Mouse (Mus musculus) embryonic facial prominence, embryonic 11.5 days (tissue): Measurements from ENCODE around the gene Papln. TPM values are rescaled to one million over a fixed set of nuclear protein-coding genes. Genes with fewer than 3 reads are reported as not detected.

Experiments used
- ATAC-seq: fragments of 200-750 bp; cut with Nextera tagmentation; replicated peaks from 2 replicates; pipeline ENCODE4 v1.8.0; 2017; ENCODE audit warnings: low read depth; ENCODE audit not compliant: insufficient number of reproducible peaks, low FRiP score, low TSS enrichment
- DNase-seq: peaks from one replicate; pipeline ENCODE4 v3.0.0-alpha.2; 2015; ENCODE audit warnings: low spot score
- H3K27ac ChIP-seq: fragments of 300-500 bp; sonication (generic); replicated peaks from 2 replicates; pipeline ENCODE4 v1.5.1; 2014; ENCODE audit warnings: mild to moderate bottlenecking, low read depth, low read length, control low read depth
- H3K27me3 ChIP-seq: fragments of 300-500 bp; sonication (generic); 2 replicates; pipeline ENCODE4 v1.6.1; 2014; ENCODE audit warnings: mild to moderate bottlenecking, low read length, moderate library complexity, mixed read lengths; ENCODE audit not compliant: control insufficient read depth, insufficient read depth
- H3K36me3 ChIP-seq: fragments of 300-500 bp; sonication (generic); replicated peaks from 2 replicates; pipeline ENCODE4 v1.6.1; 2014; ENCODE audit warnings: low read depth, mild to moderate bottlenecking, low read length, moderate library complexity, mixed read lengths; ENCODE audit not compliant: control insufficient read depth, insufficient read depth
- H3K4me1 ChIP-seq: fragments of 300-500 bp; sonication (generic); 2 replicates; pipeline ENCODE4 v1.6.1; 2014; ENCODE audit warnings: low read length, mixed read lengths; ENCODE audit not compliant: control insufficient read depth, insufficient read depth
- H3K4me2 ChIP-seq: fragments of 300-500 bp; sonication (generic); 2 replicates; pipeline ENCODE4 v1.6.1; 2014; ENCODE audit warnings: low read depth, mild to moderate bottlenecking, control low read depth, low read length, moderate library complexity
- H3K4me3 ChIP-seq: fragments of 300-500 bp; sonication (generic); 2 replicates; pipeline ENCODE4 v1.5.1; 2014; ENCODE audit warnings: low read depth, low read length, control low read depth
- H3K9ac ChIP-seq: fragments of 300-500 bp; sonication (generic); replicated peaks from 2 replicates; pipeline ENCODE4 v1.6.1; 2014; ENCODE audit warnings: mild to moderate bottlenecking, control low read depth, low read length
- H3K9me3 ChIP-seq: fragments of 300-500 bp; sonication (generic); replicated peaks from 2 replicates; pipeline ENCODE4 v1.6.1; 2016; ENCODE audit warnings: mild to moderate bottlenecking, low read length, inconsistent platforms, mixed read lengths; ENCODE audit not compliant: control insufficient read depth
- WGBS: fragments of 180-500 bp; shearing (Covaris S2); extraction: QIAGEN DNeasy Blood & Tissue Kit; methylation state at CpG from one replicate; pipeline ENCODE4 v1.1.7; 2014; 5-methylcytosine and 5-hydroxymethylcytosine counted together
- polyA plus RNA-seq: library from polyadenylated mRNA; unstranded; fragments of >200 nt; fragmentation: Nextera tagmentation; extraction: Ambion mirVana; gene quantifications from 2 replicates; pipeline ENCODE4 v1.2.1, GENCODE M21; 2014

Papln gene
- polyA plus RNA-seq, 1 experiment from 2014 or later = not detected

DNA sequence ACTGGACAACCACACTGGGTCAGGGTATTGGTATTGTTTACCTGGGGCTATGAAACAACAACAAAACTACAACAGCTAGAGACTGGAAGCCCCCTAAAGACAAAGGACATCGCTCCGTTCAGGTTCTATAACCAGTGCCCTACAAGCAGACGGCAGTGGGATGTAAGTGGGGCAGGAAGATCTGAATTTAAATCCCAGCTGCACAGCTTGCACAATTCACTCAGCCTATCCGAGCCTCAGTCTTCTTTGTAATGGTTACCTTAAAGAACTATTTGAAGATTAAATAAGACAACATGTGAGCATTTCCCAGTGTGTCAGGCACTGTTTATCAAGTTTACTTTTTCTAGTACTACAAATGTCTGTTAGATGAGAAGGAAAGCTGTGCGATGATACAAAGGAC lies 34.9 kb downstream of the Papln start:
- no peaks in the 10 kb centered on the region for H3K27me3 ChIP-seq
- ATAC-seq (no peak), DNase-seq (no peak)
- no peaks in the 10 kb centered on the region; the same call in 1 of the 2 replicates for H3K36me3 ChIP-seq
- H3K9ac ChIP-seq = no peak overlapping the region
- H3K4me1 ChIP-seq = no peaks in the 10 kb centered on the region
- H3K4me3 ChIP-seq = no peak overlapping the region
- WGBS = 90% methylated on average over 5 of the region's 5 CpGs
- H3K4me2 ChIP-seq = no peak overlapping the region
- no peak overlapping the region for H3K27ac ChIP-seq
- H3K9me3 ChIP-seq = no peaks in the 10 kb centered on the region

DNA sequence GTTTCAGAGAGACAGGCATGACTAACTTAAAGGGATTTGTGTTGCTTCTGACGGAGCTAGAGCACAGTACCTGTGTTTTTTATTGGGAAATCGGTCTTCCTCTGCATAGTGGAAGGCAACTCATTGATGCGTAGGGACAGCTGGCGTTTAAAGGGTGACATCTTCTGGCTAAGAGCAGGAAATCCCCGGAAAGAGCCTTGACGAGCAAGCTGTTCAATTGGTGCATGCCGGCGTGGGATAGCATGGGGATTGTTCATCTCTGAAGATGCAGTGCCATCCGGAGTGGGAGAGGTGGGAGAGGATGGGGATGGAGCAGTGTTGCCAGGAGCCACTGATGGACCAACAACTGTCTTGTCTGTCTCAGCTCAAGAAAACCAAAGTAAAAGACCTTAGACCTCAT lies 37.5 kb downstream of the Papln start:
- DNase-seq = no peak
- WGBS = 62% methylated on average over 9 of the region's 9 CpGs
- Histone ChIP-seq H3K36me3 (peaks cover 6% of the 10 kb centered on the region), H3K9me3 (no peaks in the 10 kb centered on the region), H3K4me1 (no peaks in the 10 kb centered on the region), H3K27me3 (no peaks in the 10 kb centered on the region), H3K27ac (no peak overlapping the region), H3K4me2 (no peak overlapping the region), H3K4me3 (no peak overlapping the region), H3K9ac (no peak overlapping the region)
- ATAC-seq = no peak

DNA sequence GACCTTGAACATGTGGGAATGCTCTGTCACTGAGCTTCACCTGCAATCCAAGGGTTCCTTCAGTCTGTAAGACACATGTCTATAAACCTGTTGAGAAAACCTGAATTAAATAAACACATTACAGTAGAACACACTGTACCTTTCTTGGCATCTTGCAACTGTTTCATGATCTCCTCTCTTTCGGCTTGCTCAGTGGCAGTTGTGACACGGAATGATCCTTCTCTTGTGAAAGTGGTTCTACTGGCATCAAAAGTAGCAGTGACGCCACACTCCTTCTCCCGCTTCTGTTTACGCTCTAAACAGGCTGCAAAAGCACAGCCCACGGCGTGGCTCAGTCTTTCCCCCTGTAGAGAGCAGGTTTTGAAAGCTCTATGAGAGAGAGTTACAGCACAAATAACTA lies 40.2 kb downstream of the Papln start:
- Histone ChIP-seq H3K4me1 (no peaks in the 10 kb centered on the region), H3K27me3 (no peaks in the 10 kb centered on the region), H3K4me2 (no peak overlapping the region), H3K9me3 (no peaks in the 10 kb centered on the region), H3K36me3 (peaks cover 11% of the 10 kb centered on the region), H3K9ac (no peak overlapping the region), H3K27ac (no peak overlapping the region), H3K4me3 (no peak overlapping the region)
- ATAC-seq = no peak
- DNase-seq = no peak
- 95% methylated on average over 7 of the region's 7 CpGs for WGBS

DNA sequence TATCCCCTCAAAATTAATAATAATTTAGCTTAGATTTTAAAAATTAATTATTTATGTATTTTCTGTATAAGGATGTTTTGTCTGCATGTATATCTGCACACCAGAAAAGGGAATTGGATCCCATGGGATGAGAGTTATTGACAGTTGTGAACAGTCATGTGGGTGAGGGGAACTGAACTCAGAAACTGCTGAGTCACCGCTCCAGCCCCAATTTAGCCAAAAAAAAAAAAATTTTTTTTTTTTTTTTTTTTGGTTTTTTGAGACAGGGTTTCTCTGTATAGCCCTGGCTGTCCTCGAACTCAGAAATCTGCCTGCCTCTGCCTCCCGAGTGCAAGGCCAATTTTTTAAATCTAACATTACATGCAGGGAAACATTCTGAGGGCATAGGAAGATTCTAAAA lies 48.5 kb downstream of the Papln start:
- no peaks in the 10 kb centered on the region for H3K27me3 ChIP-seq
- H3K4me3 ChIP-seq = no peak overlapping the region
- WGBS = 90% methylated on average over 3 of the region's 3 CpGs
- peak; percentile 6 for DNase-seq
- H3K9ac ChIP-seq = no peak overlapping the region
- no peak overlapping the region for H3K4me2 ChIP-seq
- H3K4me1 ChIP-seq = no peaks in the 10 kb centered on the region
- H3K9me3 ChIP-seq = no peaks in the 10 kb centered on the region
- H3K36me3 ChIP-seq = no peaks in the 10 kb centered on the region
- H3K27ac ChIP-seq = no peak overlapping the region
- no peak for ATAC-seq

DNA sequence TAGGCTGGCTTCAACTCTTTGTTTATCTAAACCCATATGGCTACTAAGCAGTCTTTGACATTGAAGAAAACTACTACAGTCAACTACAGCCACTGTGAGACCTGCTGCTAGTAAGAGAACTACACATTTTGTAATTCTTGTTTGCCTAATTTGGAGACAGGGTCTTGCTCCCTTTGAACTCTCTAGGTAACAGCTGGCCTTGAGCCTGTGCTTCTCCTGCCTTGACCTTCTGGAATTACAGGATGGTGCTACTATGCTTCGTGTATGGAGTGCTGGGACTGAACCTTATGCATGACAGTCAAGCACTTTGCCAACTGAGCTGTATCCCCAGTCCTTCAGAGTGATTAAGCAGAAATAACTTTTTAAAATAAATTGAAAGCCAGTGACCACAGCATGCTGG lies 53.2 kb downstream of the Papln start:
- ATAC-seq (no peak), DNase-seq (no peak)
- Histone ChIP-seq H3K9me3 (no peaks in the 10 kb centered on the region), H3K27ac (no peak overlapping the region), H3K4me1 (no peaks in the 10 kb centered on the region), H3K9ac (no peak overlapping the region), H3K4me3 (no peak overlapping the region), H3K27me3 (no peaks in the 10 kb centered on the region), H3K4me2 (no peak overlapping the region), H3K36me3 (no peaks in the 10 kb centered on the region)
- 82% methylated on average over 1 of the region's 1 CpGs for WGBS

DNA sequence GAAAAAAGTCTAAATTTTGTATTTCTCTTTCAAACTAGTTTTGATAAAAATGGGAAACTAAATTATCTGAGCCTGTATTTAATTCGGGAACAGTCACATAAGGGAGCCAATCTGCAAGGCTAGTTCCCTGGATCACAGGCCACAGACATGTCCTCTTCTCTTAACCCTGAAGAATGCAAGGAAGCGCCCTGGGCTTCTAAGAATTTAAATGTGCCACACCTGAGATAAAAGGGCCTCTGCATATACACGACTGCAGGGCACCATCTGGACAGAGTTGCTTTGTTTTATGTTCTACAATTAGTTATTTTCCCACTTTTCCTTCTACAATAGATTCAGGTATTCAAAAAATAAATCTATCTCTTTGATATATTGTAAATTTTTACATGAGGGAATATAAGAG lies 67.0 kb downstream of the Papln start:
- no peaks in the 10 kb centered on the region for H3K9me3 ChIP-seq
- H3K9ac ChIP-seq = no peak overlapping the region
- no peak for ATAC-seq
- H3K4me3 ChIP-seq = no peak overlapping the region
- 81% methylated on average over 3 of the region's 3 CpGs for WGBS
- H3K36me3 ChIP-seq = no peaks in the 10 kb centered on the region; the same call in 1 of the 2 replicates
- no peak for DNase-seq
- H3K4me1 ChIP-seq = no peaks in the 10 kb centered on the region
- H3K4me2 ChIP-seq = no peak overlapping the region
- no peaks in the 10 kb centered on the region for H3K27me3 ChIP-seq
- no peak overlapping the region for H3K27ac ChIP-seq

DNA sequence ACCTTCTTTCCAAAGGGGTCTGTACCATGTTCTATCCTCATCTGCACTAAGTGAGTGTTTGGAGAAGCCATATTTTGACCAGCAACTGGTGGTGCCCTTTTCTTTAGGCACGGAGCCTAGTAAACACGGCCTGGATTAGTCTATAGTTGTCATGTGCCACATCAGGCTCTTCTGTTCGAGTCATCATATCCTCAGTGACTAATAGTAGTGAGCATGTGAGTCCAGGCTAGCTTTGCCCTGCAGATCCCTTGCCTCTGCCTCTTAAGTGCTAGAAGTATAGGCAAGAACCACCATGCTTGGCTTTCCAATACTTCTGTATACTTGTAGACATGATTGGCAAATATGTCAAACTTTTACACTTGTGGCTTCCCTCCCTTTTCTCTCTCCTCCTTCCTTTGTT lies 70.5 kb downstream of the Papln start:
- no peak overlapping the region for H3K4me3 ChIP-seq
- 89% methylated on average over 3 of the region's 3 CpGs for whole genome bisulfite sequencing
- no peak for ATAC-seq
- H3K4me1 ChIP-seq = no peaks in the 10 kb centered on the region
- H3K9ac ChIP-seq = no peak overlapping the region
- H3K27ac ChIP-seq = no peak overlapping the region
- H3K4me2 ChIP-seq = no peak overlapping the region
- no peak for DNase-seq
- H3K9me3 ChIP-seq = no peaks in the 10 kb centered on the region
- H3K27me3 ChIP-seq = no peaks in the 10 kb centered on the region
- no peaks in the 10 kb centered on the region; the same call in none of the 2 replicates for H3K36me3 ChIP-seq

DNA sequence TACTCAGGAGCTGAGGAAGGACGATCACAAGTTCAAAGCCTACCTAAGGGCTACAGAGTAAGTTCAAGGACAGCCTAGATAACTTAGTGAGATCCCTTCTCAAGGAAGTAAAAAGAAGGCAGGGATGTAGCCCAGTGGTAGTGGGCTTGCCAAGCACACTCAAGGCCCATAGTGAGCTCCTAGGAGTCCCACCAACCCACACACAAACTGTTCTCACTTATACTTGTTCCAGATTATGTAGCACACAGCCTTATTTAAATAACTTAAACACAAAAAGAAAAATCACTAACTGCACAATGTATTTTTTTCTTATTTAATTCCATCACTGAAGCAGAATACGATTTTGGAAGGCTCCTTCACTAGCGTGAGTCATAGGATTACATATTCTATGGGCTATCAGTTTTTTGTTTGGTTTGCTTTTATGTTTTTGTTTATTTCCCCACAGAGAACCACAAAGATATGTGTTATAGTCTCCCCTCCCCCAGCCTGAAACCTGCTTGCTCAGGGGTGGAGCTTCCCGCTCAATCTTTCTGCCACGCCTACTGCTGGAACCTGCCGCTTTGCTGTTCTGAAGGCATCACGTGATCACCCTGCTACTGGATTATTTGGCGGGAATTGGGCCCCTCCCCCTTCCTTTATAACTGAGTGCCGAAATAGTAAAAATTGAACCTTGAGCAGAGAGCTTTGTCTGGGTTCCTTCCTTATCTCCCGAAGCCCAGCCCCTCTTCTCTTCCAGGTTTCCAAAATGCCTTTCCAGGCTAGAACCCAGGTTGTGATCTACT lies 78.2 kb downstream of the Papln start:
- Histone ChIP-seq H3K4me3 (no peak overlapping the region), H3K27me3 (no peaks in the 10 kb centered on the region), H3K9ac (no peak overlapping the region), H3K36me3 (no peaks in the 10 kb centered on the region; the same call in 1 of the 2 replicates), H3K4me2 (no peak overlapping the region), H3K27ac (no peak overlapping the region), H3K9me3 (no peaks in the 10 kb centered on the region), H3K4me1 (no peaks in the 10 kb centered on the region)
- no peak for ATAC-seq
- no peak for DNase-seq
- WGBS = 93% methylated on average over 10 of the region's 10 CpGs
